Mouse (Mus musculus): Measurements from ENCODE around the gene Rpl14. TPM values are rescaled to one million over a fixed set of nuclear protein-coding genes. Genes with fewer than 3 reads are reported as not detected.
"Not testable (repeated sequence)": the region's sequence is repeated elsewhere in the genome, so short reads cannot be mapped to it uniquely, and the experiment has no call there.

Rpl14 gene
- 100 to 1,000 TPM; 538 to 546 TPM for total RNA-seq (2021)
- long read RNA-seq, experiment 1, transcript Rpl14-201 (6 exons, 1,009 nt), result major isoform, 253 of 273 reads
- long read RNA-seq, experiment 1, transcript Rpl14-202 (5 exons, 1,271 nt), result minor isoform, 7 of 273 reads
- long read RNA-seq, experiment 1, partial matches to known transcripts, result 7 of 273 reads
- long read RNA-seq, experiment 1, other reads (novel, unspliced or antisense), result 4 of 273 reads
- long read RNA-seq, experiment 2, transcript Rpl14-202 (5 exons, 1,271 nt), result minor isoform, 5 of 237 reads
- long read RNA-seq, experiment 2, transcript Rpl14-201 (6 exons, 1,009 nt), result major isoform, 227 of 237 reads
- long read RNA-seq, experiment 2, partial matches to known transcripts, result 4 of 237 reads
- long read RNA-seq, experiment 2, other reads (novel, unspliced or antisense), result 1 of 237 reads

GRCm38 (mm10) chr9:120570741-120571592, at the start of gene Rpl14:
TSS of gene Rpl14 (plus strand) at chr9:120571444.
- peak; percentile 99 for DNase-seq

- DNase-seq, result no peak
Measured at GRCm38 (mm10) chr9:120527270-120527669, 44.0 kb upstream of the Rpl14 start.

- DNase-seq, result no peak
Measured at GRCm38 (mm10) chr9:120527919-120528318, 43.3 kb upstream of the Rpl14 start.

- no peak for DNase-seq
Measured at GRCm38 (mm10) chr9:120528815-120529510, 42.3 kb upstream of the Rpl14 start.

- DNase-seq, result no peak
Measured at GRCm38 (mm10) chr9:120530471-120530870, 40.8 kb upstream of the Rpl14 start.

GRCm38 (mm10) chr9:120532062-120532461, 39.2 kb upstream of the Rpl14 start:
- DNase-seq, result no peak

- DNase-seq, result no peak
Measured at GRCm38 (mm10) chr9:120532691-120533090, 38.6 kb upstream of the Rpl14 start.

GRCm38 (mm10) chr9:120533446-120533950, 37.7 kb upstream of the Rpl14 start:
- not testable (repeated sequence) for DNase-seq

- peak; percentile 6 for DNase-seq
Measured at GRCm38 (mm10) chr9:120539662-120540251, 31.5 kb upstream of the Rpl14 start, which contains the start of gene Entpd3. TSS of gene Entpd3 (plus strand) at chr9:120539818.

GRCm38 (mm10) chr9:120541411-120541810, 29.8 kb upstream of the Rpl14 start:
- DNase-seq, result no peak

- no peak for DNase-seq
Measured at GRCm38 (mm10) chr9:120542241-120542640, 29.0 kb upstream of the Rpl14 start.

GRCm38 (mm10) chr9:120545994-120546393, 25.2 kb upstream of the Rpl14 start:
- DNase-seq, result no peak

- DNase-seq, result no peak
Measured at GRCm38 (mm10) chr9:120546482-120546881, 24.8 kb upstream of the Rpl14 start.

- no peak for DNase-seq
Measured at GRCm38 (mm10) chr9:120547026-120547668, 24.1 kb upstream of the Rpl14 start.

- DNase-seq, result no peak
Measured at GRCm38 (mm10) chr9:120550778-120551177, 20.5 kb upstream of the Rpl14 start.

GRCm38 (mm10) chr9:120563590-120563989, 7.7 kb upstream of the Rpl14 start:
- DNase-seq, result no peak

GRCm38 (mm10) chr9:120564247-120564646, 7.0 kb upstream of the Rpl14 start:
- no peak for DNase-seq

GRCm38 (mm10) chr9:120566384-120566783, 4.9 kb upstream of the Rpl14 start:
- DNase-seq, result no peak

GRCm38 (mm10) chr9:120568917-120569316, 2.3 kb upstream of the Rpl14 start:
- DNase-seq, result no peak

- DNase-seq, result peak; percentile 41
Measured at GRCm38 (mm10) chr9:120569721-120570333, 1.4 kb upstream of the Rpl14 start.

- DNase-seq, result no peak
Measured at GRCm38 (mm10) chr9:120570334-120570725, 914 bp upstream of the Rpl14 start.

Measured in gastrocnemius, postnatal 10 days (tissue).